Mouse (Mus musculus) activated CD4-positive, CD25-positive, alpha-beta regulatory T cell, adult 4 months (primary cell): ENCODE measurements around the gene Ahnak. TPM values are rescaled to one million over a fixed set of nuclear protein-coding genes. Genes with fewer than 3 reads are reported as not detected.

Experiments used
- ATAC-seq: one replicate; pipeline ENCODE4 v1.8.0; 2017
- polyA plus RNA-seq, 2 experiments: library from polyadenylated mRNA; unstranded; fragments of 100-300 nt; shearing (Covaris generic); gene quantifications; one replicate each; pipeline ENCODE4 v1.2.1; 2017

Gene Ahnak
- polyA plus RNA-seq, result 10 to 100 TPM; 47.2 to 60.1 TPM

GRCm38 (mm10) chr19:8989066-8989566, at the start of gene Ahnak:
Ahnak (plus strand) TSS chr19:8989284.
- no peak for ATAC-seq

GRCm38 (mm10) chr19:8940526-8941133, 48.5 kb upstream of the Ahnak start:
- ATAC-seq, result no peak

GRCm38 (mm10) chr19:8941136-8941514, 48.0 kb upstream of the Ahnak start:
- ATAC-seq, result no peak

- ATAC-seq, result peak; percentile 93
Measured at GRCm38 (mm10) chr19:8941515-8942217, 47.4 kb upstream of the Ahnak start, which contains the start of gene Mta2. Mta2 (plus strand) TSS chr19:8941875.

- ATAC-seq, result peak; percentile 30
Measured at GRCm38 (mm10) chr19:8942276-8942964, 46.7 kb upstream of the Ahnak start.

GRCm38 (mm10) chr19:8943047-8943446, 46.0 kb upstream of the Ahnak start:
- no peak for ATAC-seq

GRCm38 (mm10) chr19:8944062-8944461, 45.0 kb upstream of the Ahnak start:
- no peak for ATAC-seq

GRCm38 (mm10) chr19:8944750-8945149, 44.3 kb upstream of the Ahnak start:
- no peak for ATAC-seq

GRCm38 (mm10) chr19:8945251-8945650, 43.8 kb upstream of the Ahnak start:
- ATAC-seq, result no peak

- ATAC-seq, result no peak
Measured at GRCm38 (mm10) chr19:8946929-8947328, 42.2 kb upstream of the Ahnak start.

- ATAC-seq, result no peak
Measured at GRCm38 (mm10) chr19:8950190-8950589, 38.9 kb upstream of the Ahnak start.

GRCm38 (mm10) chr19:8952241-8952640, 36.8 kb upstream of the Ahnak start:
- no peak for ATAC-seq

GRCm38 (mm10) chr19:8953135-8954039, 35.7 kb upstream of the Ahnak start, which contains the start of gene Tut1:
Tut1 (plus strand) TSS chr19:8953847.
- peak; percentile 95 for ATAC-seq

GRCm38 (mm10) chr19:8954171-8954570, 34.9 kb upstream of the Ahnak start:
- no peak for ATAC-seq

GRCm38 (mm10) chr19:8962256-8962655, 26.8 kb upstream of the Ahnak start:
- ATAC-seq, result no peak

- no peak for ATAC-seq
Measured at GRCm38 (mm10) chr19:8965075-8965474, 24.0 kb upstream of the Ahnak start.

- no peak for ATAC-seq
Measured at GRCm38 (mm10) chr19:8965771-8966170, 23.3 kb upstream of the Ahnak start.

GRCm38 (mm10) chr19:8966198-8966589, 22.9 kb upstream of the Ahnak start:
- no peak for ATAC-seq

- peak; percentile 98 for ATAC-seq
Measured at GRCm38 (mm10) chr19:8966590-8967372, 22.3 kb upstream of the Ahnak start, which contains the start of gene Eef1g. Eef1g (plus strand) TSS chr19:8967041.

GRCm38 (mm10) chr19:8967373-8967743, 21.7 kb upstream of the Ahnak start:
- ATAC-seq, result no peak

GRCm38 (mm10) chr19:8967893-8968292, 21.2 kb upstream of the Ahnak start:
- ATAC-seq, result no peak
